Mouse (Mus musculus): Measurements from ENCODE around the gene Gpt2.

- TF ChIP-seq EP300 (IDR thresholded peaks at IDR 0.05; ENCODE audit: low read depth) (no peak), CTCF (IDR thresholded peaks at IDR 0.05; ENCODE audit: low read depth) (no peak)
These were observed 48.3 kb upstream of the Gpt2 start for GRCm38 (mm10) chr8:85444092-85444491.

All from liver, embryonic 14.5 days (tissue).